Mouse (Mus musculus) cerebellum, adult (tissue): ENCODE measurements at regions not wholly inside any gene's neighbourhood (a gene's known extent, or its start where the extent isn't known, plus 50 kb on each side); places are given as distances from the start of the nearest gene placed in this dataset.

Experiments used
- ATAC-seq: cut with Nextera tagmentation; 2 replicates; pipeline ENCODE4 v1.9.2; 2017; ENCODE audit warnings: mild to moderate bottlenecking, moderate library complexity, mixed read lengths; ENCODE audit not compliant: insufficient number of reproducible peaks, low FRiP score, low TSS enrichment

- ATAC-seq, result no peak
Measured at GRCm38 (mm10) chr14:61880514-61881259, 273.4 kb downstream of the Kcnrg start.

GRCm38 (mm10) chr14:61885241-61886015, 278.2 kb downstream of the Kcnrg start:
- ATAC-seq, result no peak

GRCm38 (mm10) chr14:61889626-61890025, 282.4 kb downstream of the Kcnrg start:
- no peak for ATAC-seq

DNA sequence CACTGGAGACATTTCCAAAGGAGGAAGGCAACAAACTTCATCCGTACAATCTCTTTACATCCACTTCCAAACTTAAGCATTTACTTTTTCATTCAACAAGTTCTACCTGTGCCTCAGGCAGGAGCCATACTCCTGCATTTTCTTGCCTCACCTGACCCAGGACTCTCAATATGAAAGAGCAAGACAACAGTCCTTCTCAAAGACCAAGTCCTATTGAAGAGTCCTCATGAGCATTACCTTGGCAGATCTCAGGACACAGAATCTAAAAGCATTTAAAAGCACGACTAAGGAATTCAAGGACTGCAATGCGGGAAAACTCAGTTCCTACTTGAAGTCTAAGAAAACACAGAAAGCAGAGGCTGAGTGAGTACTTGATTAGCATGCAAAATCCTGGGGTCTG, 286.5 kb downstream of the Kcnrg start:
- no peak for ATAC-seq

DNA sequence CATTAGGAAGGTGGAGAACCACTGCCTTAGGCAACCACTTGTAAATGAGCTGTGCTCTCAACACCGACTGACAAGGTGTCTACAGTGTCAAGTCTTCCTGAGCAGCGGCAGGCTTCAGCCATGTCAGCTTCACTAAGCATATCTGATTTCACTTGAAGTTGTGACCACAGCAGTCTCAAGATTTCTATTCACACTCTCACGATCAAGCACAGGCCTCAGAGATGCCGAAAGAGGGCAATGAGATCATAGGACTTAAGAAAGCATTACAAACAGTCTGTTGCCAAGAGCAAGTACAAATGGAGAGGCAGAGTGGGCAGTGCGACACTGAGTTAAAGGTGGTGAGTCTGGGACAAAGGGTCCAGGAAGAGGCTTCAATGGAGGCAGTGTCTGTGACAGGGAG, 289.6 kb downstream of the Kcnrg start:
- ATAC-seq, result no peak

GRCm38 (mm10) chr14:61898664-61899063, 291.4 kb downstream of the Kcnrg start:
- ATAC-seq, result no peak

- ATAC-seq, result no peak
Measured at GRCm38 (mm10) chr14:61904426-61905124, 297.3 kb downstream of the Kcnrg start.

DNA sequence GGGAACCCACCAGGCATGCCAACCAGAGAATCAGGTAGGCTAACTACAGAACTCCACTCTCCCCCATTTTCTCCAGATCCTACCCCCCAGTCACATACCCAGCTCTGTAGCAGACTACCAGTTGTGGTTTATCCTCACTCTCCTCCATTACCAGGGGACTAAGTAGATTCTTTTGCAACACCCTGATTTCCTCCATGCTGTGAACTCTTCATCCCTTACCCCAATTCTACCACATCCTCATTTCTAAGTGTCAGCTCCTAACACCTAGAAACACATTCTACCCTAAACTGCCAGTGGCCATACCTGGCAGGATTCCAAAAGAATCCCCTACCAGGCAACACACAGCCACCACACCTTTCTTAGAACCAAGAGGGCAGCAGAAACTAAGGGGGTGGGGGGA, 310.9 kb downstream of the Kcnrg start:
- ATAC-seq, result no peak

DNA sequence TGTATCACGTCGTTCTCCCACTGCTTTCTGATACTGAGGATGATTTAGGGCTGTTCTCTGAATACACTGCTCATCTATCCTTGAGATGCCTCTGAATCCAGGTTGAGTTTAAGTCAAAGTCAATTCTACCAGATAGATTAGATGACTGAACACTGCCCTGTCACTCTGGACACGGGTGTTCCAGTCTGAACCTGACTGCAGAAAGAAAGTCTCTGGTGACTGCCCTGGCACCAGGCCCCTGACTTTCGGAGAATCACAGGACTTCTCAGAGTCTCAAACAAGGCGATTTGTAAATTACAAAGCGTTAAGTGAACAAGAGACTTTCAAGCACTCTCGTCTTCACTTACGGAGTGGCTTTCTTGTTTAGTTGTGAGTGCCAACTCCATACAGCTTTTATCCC, 324.6 kb downstream of the Kcnrg start:
- ATAC-seq, result no peak

DNA sequence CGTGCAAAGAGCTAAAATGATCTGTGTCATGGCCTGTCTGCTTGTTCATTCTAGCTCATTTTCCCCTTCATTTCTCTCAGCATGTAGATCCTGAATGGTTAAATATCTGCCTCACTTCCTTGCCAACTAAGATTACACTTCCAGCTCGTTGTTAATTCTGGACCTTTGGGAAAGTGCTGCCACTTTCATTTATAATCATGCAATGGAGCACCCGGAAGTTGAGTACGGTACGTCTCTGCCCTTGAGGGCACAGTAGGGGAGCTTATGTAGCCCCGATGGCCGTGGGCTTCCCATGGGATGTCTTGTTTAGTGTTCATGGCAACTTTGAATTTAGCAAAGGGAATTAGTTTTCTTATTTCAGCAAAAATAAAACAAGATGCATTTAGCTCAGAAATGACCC, 334.4 kb downstream of the Kcnrg start:
- no peak for ATAC-seq

- ATAC-seq, result no peak
Measured at GRCm38 (mm10) chr14:61945659-61946058, 338.4 kb downstream of the Kcnrg start.

GRCm38 (mm10) chr14:61949446-61949845, 342.2 kb downstream of the Kcnrg start:
- no peak for ATAC-seq

- no peak for ATAC-seq
Measured at GRCm38 (mm10) chr14:61950004-61950403, 342.4 kb upstream of the Rnaseh2b start.

- ATAC-seq, result no peak
Measured at GRCm38 (mm10) chr14:61953029-61953428, 339.4 kb upstream of the Rnaseh2b start.

- ATAC-seq, result no peak
Measured at GRCm38 (mm10) chr14:61955416-61955815, 337.0 kb upstream of the Rnaseh2b start.

- no peak for ATAC-seq
Measured at GRCm38 (mm10) chr14:61960243-61960957, 332.0 kb upstream of the Rnaseh2b start.

DNA sequence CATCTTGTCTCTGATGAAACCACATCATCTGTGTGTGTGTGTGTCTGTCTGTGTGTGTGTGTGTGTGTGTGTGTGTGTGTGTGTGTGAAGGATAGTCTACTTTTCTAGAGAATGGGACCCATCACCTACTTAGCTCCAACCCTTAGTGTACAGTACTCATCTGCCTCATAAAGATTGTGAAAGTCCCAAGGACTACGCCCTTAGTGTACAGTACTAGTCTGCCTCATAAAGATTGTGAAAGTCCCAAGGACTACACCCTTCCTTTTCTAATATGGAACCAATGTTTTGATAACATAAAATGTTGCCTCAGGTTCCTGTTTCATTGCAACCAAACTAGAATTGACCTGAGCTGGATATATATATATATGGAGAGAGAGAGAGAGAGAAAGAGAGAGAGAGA, 323.9 kb upstream of the Rnaseh2b start:
- no peak for ATAC-seq

DNA sequence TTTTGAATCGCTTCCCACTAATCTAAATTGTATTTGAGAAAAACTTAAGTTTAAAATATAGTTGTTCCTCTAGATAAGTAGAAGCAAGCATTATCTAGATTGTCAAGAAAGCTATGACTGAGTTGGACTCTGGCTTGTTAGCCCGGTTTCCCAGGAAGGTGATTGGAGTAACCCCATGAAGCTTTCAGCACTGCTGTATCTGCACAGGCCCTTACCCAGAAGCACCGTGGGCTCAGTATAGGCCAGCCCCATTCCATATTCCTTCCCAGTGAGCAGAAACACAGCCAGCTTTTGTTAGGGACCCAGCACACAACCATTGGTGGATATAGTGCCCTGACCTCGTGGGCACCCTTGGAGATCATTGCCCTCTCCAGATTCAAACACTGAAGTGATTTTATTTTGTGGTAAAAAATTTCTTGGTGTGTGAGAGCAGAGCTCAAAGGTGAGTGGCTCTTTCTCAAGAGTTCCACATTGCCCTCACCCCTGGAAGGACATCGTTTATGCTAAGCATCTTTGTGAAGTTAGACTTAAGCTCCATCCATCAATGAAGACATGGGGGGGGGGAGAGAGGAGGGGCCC, 323.3 kb upstream of the Rnaseh2b start:
- ATAC-seq, result no peak

GRCm38 (mm10) chr14:61970591-61970990, 321.8 kb upstream of the Rnaseh2b start:
- ATAC-seq, result no peak
